Mouse (Mus musculus) c-Kit-positive CD71-positive TER-119-negative erythroid progenitor cells, embryonic 14.5 days (primary cell): ENCODE data around the gene Olfr1348.
"Not testable (repeated sequence)": the region's sequence is repeated elsewhere in the genome, so short reads cannot be mapped to it uniquely, and the experiment has no call there.

Source experiments
- DNase-seq: peaks from one replicate; pipeline ENCODE4 v3.0.0-alpha.2; 2013; ENCODE audit warnings: low read depth

Gene Olfr1348

GRCm38 (mm10) chr7:6508648-6509047 lies at the start of gene Olfr1348:
Olfr1348 (minus strand) TSS chr7:6508748.
- DNase-seq = no peak

GRCm38 (mm10) chr7:6526141-6526540 lies 17.6 kb upstream of the Olfr1348 start:
- DNase-seq = no peak

GRCm38 (mm10) chr7:6525001-6525400 lies 16.5 kb upstream of the Olfr1348 start:
- DNase-seq = no peak

- DNase-seq = no peak
Measured at GRCm38 (mm10) chr7:6522850-6523249, 14.3 kb upstream of the Olfr1348 start, which contains the start of gene Olfr1349. Olfr1349 (minus strand) TSS chr7:6522950.

- no peak for DNase-seq
Measured at GRCm38 (mm10) chr7:6521666-6522065, 13.1 kb upstream of the Olfr1348 start.

GRCm38 (mm10) chr7:6499655-6500054 lies 8.9 kb downstream of the Olfr1348 start, which contains the start of gene Olfr1347:
Olfr1347 (minus strand) TSS chr7:6499755.
- DNase-seq = no peak

GRCm38 (mm10) chr7:6486841-6487240 lies 21.7 kb downstream of the Olfr1348 start, which contains the start of gene Olfr5:
Olfr5 (minus strand) TSS chr7:6486941.
- DNase-seq = no peak

- DNase-seq = not testable (repeated sequence)
Measured at GRCm38 (mm10) chr7:6477633-6478032, 30.9 kb downstream of the Olfr1348 start.

GRCm38 (mm10) chr7:6466951-6467350 lies 41.6 kb downstream of the Olfr1348 start, which contains the start of gene Olfr1346:
Olfr1346 (plus strand) TSS chr7:6467101.
- DNase-seq = no peak

- DNase-seq = no peak
Measured at GRCm38 (mm10) chr7:6456399-6456798, 52.1 kb downstream of the Olfr1348 start.

GRCm38 (mm10) chr7:6455868-6456267 lies 52.7 kb downstream of the Olfr1348 start, which contains the start of gene Olfr1336:
Olfr1336 (plus strand) TSS chr7:6456168.
- no peak for DNase-seq
